Mouse (Mus musculus): ENCODE measurements at regions not wholly inside any gene's neighbourhood (a gene's known extent, or its start where the extent isn't known, plus 50 kb on each side); places are given as distances from the start of the nearest gene placed in this dataset.

DNA sequence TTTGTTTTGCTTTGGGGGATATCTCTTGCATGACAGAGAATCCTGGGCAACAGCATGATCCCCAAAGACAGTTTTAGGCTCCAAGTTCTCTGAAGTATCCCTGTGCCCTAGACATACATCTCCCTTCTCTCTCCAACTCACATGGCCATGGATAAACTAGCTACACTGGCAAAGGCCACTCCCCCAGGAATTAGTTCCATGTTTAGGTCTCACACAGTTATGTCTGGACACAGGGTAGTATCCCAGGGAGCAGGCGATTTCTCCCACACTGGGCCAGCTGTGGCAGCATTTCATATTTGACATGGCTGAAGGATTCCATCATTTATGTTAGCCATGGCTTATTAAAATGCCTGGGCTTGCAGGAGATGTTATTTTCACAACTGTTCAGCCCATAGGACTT, 102.5 kb upstream of the Rgma start:
- DNase-seq (ENCODE audit: low read depth), result no peak

DNA sequence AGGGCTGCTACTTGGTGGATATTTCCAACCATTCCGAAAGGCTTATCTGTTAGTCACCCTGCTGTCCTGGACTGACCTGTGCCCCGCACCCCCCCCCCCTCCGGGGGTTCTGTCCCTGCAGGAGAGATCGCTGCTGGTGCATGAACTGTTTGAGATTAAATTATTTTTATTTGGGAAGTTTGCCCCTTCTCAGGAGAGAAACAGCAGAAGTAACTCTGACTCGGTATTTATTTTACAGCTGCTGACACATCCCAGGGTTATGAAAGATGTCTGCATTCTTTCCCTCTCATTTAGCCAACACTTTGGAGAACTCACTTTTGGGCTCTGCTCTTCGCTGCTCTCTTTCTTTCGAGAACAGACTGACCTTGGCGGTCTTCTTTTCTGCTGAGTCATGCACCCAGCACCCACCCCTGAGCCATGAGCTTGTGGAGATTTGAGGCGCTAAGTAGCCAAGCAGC, 99.5 kb upstream of the Rgma start:
- peak; percentile 86 for DNase-seq (ENCODE audit: low read depth)

DNA sequence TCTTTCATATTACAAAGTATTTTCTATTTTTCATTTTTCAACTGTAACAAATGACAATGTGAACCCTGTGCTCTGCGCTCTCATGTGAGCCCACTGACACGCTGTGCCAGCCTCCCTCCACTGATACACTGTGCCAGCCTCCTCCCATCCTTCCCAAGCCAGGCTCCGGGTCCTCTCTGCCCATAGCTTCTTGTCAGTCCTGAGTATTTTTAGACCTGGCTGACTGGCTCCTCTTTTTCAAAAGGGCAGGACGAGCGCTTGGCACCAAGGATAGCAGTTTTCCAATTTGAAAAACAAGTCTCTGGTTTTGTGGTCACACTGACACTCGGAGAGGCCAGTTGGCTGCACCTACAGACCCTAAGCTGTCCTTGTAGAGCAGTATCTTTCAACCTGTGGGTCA, 96.7 kb upstream of the Rgma start:
- no peak for DNase-seq (ENCODE audit: low read depth)

DNA sequence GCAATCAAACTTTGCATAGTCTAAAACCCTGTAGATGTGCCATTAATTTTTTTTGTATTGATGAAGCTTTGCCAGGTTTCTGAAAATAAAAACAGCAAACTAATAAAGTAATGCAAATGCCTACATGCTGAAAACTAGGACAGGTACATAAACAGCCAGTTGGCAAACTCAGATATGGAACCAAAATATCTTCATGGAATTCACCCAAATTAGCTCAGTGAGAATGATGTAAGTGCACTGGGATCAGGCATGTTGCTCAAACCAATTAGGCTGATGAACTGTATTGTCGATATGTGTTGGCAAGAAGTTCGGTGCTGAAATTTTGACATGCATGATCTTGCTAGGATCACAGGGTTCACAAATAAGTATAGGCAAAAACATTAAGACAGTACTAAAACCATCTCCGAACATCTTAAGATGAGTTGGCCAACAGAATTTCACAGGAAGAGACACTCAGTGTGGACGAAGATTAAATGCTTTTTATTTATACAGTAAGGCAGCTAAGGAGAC, 95.3 kb upstream of the Rgma start:
- DNase-seq (ENCODE audit: low read depth), result peak; percentile 38

DNA sequence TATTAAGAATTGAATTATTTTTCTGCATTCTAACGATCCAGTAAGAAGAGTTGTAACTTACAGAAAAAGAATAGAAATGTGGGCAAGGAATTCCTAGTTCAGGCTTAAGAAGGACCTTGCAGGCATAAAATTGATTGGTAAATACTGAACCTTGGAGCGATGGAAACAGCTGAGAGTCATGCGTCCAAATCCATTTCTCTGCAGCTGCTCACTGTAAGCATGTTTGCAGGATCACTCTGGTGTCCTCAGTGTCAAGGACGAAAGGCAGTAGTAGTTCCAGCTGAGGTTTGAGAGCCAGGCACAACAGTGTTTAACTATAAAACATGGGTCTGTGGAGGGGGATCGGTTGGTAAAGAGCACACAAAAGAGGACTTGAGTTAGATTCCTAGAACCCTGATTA, 89.1 kb upstream of the Rgma start:
- DNase-seq (ENCODE audit: low read depth), result no peak

DNA sequence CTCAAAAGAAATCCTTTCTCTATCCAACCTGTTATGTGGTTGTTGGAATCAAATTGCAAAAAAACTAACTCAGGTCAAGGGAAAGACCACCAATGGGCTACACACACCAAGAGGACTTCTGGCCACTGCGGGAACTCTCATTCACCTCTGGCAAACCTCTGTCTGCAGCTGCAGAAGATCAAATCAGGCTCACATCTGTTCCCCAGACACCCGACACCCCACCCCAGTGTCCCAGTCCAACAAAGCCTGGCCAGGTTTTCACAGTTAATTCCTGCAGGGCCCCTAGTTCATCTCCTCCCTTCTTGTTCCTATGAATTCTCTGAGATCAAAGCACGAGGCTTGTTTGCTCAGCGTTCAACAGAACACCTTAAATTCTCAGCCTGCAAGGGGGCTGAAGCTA, 82.0 kb upstream of the Rgma start:
- DNase-seq (ENCODE audit: low read depth), result no peak

DNA sequence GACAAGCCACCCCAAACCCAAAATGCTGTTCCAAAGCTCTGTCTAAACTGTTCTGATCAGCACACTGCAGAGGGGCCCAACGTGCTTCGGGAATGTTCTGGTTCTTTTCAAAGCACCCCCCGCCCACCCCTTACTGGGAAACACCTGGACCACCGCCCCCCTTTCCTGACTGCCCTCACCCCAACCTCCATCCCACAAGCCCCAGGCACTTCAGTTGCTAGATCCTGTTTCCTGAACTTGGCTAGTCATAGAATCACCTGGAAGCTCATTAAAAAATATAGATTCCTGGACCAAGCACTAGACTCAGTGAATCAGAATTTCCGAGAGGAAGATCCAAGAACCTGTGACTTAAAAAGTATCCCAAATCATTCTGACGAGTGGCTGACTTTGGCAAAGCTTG, 80.9 kb upstream of the Rgma start:
- no peak for DNase-seq (ENCODE audit: low read depth)

DNA sequence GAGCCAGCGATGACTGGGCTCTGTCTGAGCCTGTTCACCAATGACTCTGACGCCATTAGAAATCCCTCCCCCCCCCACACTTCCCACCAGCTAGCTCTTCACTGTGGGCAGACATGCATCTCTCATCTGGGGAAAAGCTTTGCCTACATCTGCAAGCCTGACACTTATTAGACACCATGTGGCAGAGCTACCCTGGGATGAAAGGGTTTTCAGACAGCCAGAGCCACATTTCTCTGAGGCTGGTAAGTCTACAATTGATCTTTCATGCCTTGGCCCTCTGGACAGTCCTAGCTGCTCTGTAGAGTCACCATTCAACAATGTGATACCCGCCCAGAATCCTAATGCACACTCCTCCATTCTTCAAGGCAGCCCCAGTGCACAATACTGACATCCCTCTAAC, 72.8 kb upstream of the Rgma start:
- no peak for DNase-seq (ENCODE audit: low read depth)

DNA sequence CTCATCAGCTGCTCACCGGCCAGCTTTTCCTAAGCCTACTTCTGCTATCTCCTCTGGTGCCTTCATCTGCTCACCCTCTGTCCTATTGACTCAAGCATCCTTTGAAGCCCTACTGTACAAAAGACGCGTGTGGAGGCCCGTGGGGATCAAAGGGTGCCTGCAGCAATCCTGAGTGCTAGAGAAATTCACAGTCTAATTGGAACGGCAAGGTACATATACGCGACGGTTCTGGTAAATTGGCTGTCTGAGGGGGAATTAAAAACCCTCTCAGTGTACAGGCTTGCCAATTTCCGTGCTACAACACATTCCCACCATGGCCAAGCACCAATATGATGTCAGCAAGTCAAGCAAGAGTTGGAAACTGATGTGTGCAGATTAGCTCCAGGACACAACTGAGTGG, 71.5 kb upstream of the Rgma start:
- no peak for DNase-seq (ENCODE audit: low read depth)

DNA sequence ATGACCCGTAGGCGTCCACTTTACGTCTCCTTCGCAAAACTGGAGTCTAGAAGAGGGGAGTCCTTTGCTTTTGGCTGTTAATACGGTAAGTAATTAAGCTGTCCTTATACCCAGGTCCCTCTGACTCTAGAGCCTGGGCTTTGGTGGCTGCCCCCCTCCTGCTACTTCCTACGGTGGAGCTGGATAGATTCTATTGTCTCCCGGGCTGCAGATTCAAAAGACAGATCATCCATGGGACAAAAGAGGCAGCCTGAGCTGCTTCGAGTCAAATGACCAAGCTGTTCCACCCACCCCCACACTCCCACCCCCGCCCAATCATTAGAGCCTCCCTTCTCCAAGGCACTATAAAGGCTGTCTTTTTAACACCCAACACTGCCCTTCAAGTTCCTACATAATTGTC, 70.5 kb upstream of the Rgma start:
- no peak for DNase-seq (ENCODE audit: low read depth)

DNA sequence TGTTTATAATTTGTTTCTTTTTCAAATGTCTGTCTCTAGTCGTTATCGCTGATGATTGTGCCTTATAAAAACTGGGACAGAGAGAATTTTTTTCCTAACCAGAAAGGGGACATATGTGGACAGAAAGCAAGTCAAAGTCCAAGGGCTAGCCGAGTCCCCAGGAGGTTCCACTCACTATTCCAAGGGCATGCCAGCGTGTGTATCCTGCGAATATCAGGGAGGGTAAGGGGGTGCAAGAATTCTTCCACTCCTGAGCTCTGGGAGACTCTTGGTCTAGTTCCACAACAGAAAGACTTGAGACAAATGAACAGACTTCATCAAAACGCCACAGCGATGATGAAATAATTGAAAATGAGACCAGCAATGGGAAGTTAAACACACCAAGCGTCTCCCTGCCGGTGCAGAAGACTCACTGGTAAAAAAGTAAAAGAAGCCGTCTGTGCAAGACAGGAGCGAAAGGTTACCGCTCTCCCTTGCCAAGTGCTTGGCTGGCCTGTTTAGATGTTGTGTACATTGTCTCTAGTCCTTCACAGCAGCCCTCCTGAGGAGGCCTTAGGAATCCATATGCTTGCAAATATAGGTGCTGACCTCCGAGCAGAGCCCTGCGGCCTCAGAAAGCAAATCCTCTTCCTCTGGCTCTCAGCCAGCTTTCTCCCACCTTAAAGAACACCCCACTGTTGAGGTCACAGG, 69.9 kb upstream of the Rgma start:
- no peak for DNase-seq (ENCODE audit: low read depth)

DNA sequence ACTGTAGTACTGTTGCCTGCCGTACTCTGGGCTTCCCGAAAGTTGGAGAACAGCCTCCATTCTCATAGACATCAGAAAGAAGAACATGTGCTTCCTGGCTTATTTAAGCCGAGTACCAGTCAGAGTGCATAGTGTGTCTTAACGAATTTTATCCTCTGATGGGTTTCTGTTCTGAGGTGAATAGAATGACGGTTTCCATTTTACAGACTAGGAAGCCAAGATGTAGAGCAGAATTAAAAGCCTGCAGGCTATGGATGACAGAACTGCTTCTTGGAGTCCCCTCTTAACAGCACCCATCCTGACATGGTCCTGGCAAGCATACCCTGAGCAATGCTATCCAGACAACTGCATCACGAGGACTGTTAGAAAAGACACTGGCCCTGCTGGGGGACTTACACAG, 69.0 kb upstream of the Rgma start:
- DNase-seq (ENCODE audit: low read depth), result no peak

DNA sequence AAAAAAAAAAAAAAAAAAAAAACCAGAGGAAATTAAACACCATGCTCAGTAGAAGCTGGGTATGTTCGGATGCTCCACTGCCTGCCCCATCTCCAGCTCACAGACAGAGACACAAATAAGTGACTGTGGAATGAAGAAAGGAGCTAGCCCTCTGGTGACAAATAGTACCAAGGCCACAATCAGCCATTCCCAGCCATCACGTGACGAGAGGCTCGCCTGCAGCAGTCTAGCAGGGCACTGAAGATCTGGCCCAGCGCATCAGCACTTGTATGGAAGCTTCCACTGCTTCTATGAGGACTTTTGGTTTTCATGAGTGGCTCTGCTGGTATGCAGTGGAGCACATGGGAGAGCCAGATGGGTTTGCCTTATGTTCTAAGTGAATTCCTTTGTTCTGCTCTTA, 68.6 kb upstream of the Rgma start:
- DNase-seq (ENCODE audit: low read depth), result no peak

DNA sequence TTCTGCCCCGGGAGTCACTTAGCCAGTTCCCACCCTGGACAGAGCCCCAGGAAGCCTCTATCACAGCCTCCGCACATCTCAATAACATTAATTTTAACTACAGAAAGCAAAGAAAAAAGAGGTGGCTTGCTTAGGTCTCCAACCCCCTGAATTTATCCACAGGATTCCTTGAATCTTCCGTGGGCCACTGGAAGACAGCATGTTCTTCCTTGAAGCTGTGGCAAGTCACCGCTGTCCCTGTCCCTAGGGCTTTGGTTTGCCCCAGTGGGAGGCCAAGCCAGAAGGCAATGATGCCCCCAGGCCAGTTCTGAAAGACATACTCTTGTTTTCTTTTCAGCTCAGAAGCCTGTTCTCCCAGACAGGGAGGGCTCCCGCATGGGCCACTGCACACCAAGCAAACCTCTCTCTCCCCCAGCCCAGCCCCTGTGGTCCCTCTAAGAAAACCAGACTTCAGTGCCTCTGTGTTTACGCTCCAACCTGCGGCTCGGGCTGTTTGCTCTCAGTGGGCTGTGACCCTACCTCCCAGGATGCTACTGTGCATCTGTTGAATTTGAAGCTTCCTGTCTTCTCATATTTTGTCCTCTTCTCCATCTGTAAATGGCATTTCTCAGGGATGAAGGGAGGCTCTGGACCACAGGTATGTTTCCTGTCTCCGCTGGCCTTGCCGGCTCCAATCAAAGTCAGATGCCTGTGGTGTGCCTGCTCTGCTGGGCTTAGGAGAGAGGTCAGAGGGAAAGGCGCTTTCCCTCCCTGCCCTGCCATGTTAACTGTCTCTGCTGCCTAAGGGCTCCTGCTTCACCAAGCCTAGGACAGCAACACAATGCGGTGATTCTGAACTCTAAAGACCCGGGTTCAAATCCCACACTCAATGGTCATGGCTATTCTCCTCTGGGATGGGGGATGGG, 67.5 kb upstream of the Rgma start:
- no peak for DNase-seq (ENCODE audit: low read depth)

DNA sequence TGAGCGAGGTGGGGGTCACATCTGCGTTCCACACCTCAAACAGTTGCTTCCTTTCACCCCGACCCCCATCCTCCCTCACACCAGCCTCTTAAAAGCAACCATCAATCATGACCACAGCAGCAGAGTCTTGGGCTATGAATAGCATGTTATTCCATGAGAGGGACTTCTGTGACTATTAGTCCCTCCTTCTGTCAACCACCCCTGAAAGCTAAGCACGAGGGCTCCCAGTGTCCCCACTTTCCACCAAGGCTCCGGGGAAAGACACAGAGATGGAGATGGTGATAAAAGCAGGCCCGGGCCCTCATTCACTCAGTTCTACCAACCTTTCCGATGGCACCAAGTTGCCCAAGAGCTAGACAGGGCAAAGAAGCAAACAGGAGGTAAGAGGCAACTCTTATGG, 66.3 kb upstream of the Rgma start:
- DNase-seq (ENCODE audit: low read depth), result no peak

DNA sequence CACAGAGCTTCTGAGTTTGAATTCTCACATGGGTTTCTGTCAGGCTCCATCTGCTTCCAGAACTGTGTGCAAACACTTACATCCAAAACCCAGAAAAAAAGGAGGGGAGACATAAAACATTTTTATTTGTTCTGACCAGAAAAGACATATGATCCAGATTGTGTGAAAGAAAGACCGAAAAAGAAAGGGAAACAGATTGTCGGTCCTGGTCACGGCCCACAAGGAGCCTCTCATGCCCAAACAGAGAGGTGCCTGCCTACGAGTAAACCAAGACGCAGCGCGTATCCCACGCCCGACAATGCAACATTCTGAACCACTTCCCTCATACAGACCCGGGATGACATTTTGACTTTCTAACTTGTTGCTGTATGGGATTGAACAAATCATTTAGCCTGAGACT, 65.3 kb upstream of the Rgma start:
- no peak for DNase-seq (ENCODE audit: low read depth)

DNA sequence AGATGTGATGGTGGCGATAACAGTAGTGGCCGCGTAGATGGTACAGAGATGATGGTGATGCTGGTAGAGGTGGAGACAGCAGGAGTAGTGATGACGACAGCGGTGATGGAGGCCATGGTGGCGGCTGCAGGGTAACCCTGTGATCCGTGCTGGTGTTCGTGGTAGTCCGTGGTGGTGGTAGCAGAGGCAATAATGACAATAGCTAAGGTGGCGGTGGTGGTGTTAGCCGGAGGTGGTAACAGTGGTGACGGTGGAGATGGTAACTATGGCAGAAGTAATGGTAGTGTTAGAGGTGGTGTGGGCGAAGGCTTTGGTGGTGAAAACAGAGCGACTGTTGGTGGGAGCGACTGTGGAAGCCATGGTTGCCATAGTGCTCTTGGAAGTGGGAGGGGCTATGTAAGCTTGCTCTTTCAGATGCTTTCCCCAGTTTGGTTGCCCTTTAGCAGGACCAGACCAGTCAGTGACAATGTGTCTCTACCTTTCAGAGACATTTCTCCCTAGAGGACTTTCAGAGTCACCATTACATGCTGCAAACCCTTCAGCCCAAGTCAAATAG, 64.7 kb upstream of the Rgma start:
- DNase-seq (ENCODE audit: low read depth), result no peak

DNA sequence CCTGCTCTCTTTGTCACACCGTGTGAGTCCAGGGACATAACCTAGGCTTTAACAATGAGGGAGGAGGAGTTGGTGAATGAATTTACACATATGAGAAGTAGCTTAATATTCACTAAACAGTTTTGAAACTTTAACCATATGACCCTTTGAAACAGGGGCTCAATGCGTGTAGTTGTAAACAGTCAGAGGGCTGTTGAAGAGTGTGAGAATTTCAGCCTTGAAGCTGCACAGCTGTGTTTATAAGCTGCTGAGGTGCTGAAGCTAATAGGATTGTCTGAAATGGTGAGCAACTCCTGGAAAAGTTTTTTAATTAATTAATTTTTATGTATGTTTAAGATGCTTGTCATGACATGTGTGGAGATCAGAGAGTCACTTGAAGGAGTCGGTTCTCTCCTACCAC, 59.8 kb upstream of the Rgma start:
- DNase-seq (ENCODE audit: low read depth), result no peak

DNA sequence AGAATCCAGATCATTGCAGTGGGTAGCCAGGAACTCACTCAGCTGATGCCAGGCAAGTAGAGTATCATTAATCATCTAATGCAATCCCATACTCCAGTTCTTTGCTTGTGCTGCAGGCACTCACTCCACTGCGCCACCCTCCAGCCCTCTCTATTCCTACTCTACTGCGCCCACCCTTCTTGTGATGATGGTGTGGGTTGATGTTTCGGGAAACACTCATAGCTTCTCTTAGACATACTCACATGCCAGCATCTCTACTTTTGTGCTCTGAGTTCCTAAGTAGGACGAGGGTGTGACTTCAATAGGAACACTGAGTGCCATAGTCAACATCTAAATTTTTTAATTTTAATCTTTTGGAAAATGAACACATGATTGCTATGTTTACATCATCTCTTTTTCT, 57.7 kb upstream of the Rgma start:
- no peak for DNase-seq (ENCODE audit: low read depth)

DNA sequence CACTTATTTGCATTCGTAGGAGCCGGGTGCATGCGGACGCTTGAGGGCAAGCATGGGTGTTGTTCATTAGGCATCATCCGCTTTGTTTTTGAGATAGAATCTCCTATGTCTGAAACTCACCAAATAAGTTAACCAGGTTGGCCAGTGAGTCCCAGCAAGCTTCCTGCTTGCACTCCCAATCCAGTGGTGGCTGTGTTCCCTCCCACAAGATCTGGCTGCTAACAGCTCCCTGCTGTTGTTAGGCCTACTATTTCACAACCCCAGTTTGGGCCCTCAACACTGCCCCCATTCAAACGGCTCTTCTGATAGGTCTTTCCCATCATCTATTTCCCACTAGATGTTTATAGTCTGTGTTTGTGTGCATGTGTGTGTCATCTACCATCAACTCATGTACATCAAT, 56.3 kb upstream of the Rgma start:
- DNase-seq (ENCODE audit: low read depth), result no peak

DNA sequence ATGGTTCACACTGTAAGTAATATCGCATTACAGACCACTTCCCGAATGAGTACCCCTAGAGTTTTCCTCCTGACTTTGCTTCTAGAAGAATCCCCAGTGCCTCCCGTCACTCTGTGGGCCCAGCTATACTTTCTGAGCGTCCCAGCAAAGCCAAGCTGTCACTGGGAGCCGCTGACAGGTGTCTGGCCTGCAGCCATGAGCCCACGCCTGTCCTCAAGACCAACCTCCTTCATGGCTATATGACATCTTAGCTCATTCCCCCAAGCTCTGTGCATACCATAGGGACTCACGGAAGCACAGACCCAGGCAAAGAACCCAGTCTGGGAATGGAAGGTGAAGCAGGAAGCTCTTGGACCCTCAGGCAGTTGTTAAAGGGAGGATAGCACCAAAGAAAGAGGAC, 55.3 kb upstream of the Rgma start:
- no peak for DNase-seq (ENCODE audit: low read depth)

DNA sequence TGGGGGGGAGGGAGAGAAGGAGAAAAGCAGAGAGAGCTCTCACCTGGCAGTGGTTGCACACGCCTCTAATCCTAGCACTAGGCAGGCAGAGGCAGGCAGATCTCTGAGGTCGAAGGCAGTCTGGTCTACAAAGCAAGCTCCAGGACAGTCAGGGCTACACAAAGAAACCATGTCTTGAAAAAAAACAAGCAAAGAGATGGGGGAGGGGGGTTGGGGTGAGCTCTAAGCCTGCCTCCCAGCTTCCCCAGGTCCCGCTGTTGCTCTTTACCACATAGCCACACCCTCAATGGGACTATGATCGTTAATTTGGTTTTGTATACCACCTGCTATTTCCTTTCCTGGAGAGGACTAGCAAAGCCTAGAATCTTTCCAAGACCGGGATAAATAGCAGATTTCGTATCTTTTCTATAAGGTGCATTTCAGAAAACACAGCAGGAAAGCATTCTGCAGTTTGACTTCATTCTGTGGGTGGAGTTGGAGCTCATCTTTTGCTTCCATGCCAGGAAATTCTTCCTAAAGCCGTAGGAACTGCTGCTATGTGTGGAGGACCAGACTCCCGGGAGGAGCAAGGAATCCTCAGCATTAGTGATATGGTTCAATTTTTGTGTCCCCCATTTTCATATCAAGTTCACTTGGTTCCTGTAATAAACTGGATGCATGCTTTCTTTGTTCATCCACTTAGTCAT, 52.7 kb upstream of the Rgma start:
- DNase-seq (ENCODE audit: low read depth), result no peak

DNA sequence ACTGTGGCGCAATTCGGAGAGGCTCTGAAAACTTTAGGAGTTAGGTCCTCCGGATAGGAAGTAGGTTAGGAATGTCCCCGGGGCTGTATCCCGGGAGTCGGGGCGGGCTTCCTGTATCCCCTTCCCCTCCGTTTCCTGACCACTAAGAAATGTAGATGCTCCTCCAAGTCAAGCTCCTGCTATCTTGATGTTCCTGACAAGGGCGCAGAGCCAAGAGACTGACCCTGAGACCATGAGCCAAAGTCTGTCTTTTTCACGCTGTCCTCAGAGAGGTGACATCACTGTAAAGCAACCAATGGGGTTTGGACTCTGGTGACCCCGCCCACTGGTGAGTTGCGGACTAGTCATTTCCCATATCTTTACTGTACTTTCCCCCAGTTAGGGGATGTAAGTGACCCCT, 51.8 kb upstream of the Rgma start:
- no peak for DNase-seq (ENCODE audit: low read depth)

Data from NIH3T3 (cell line).